Mouse (Mus musculus) lung, postnatal 0 days (tissue): ENCODE data around the gene Efcab11. TPM values are rescaled to one million over a fixed set of nuclear protein-coding genes. Genes with fewer than 3 reads are reported as not detected.

Experiments
- ATAC-seq: fragments of 200-750 bp; cut with Nextera tagmentation; 2 replicates; pipeline ENCODE4 v1.8.0; 2017; ENCODE audit warnings: moderate library complexity
- DNase-seq: peaks from one replicate; pipeline ENCODE4 v3.0.0-alpha.2; 2016; ENCODE audit warnings: low spot score
- H3K27ac ChIP-seq: fragments of 300-500 bp; sonication (generic); 2 replicates; pipeline ENCODE4 v1.5.1; 2014; ENCODE audit warnings: antibody characterized with exemption, mild to moderate bottlenecking, low read length, mixed read lengths
- H3K27me3 ChIP-seq: fragments of 300-500 bp; sonication (generic); replicated peaks from 2 replicates; pipeline ENCODE4 v1.6.1; 2014; ENCODE audit warnings: low read length, mixed read lengths; ENCODE audit not compliant: insufficient read depth
- H3K36me3 ChIP-seq: fragments of 300-500 bp; sonication (generic); 2 replicates; pipeline ENCODE4 v1.6.1; 2014; ENCODE audit warnings: low read length, mixed read lengths; ENCODE audit not compliant: insufficient read depth
- H3K4me1 ChIP-seq: fragments of 300-500 bp; sonication (generic); 2 replicates; pipeline ENCODE4 v1.6.1; 2014; ENCODE audit warnings: antibody characterized with exemption, low read depth, low read length, mixed read lengths; ENCODE audit not compliant: insufficient read depth
- H3K4me2 ChIP-seq: fragments of 300-500 bp; sonication (generic); replicated peaks from 2 replicates; pipeline ENCODE4 v1.6.1; 2014; ENCODE audit warnings: low read depth, mild to moderate bottlenecking, low read length, moderate library complexity, mixed read lengths
- H3K4me3 ChIP-seq: fragments of 300-500 bp; sonication (generic); 2 replicates; pipeline ENCODE4 v1.5.1; 2014; ENCODE audit warnings: low read depth, low read length
- H3K9ac ChIP-seq: fragments of 300-500 bp; sonication (generic); replicated peaks from 2 replicates; pipeline ENCODE4 v1.6.1; 2014; ENCODE audit warnings: low read depth, mild to moderate bottlenecking
- H3K9me3 ChIP-seq: fragments of 300-500 bp; sonication (generic); 2 replicates; pipeline ENCODE4 v1.6.1; 2016; ENCODE audit warnings: low read length, mixed read lengths
- CTCF ChIP-seq: IDR thresholded peaks from 2 replicates; pipeline ENCODE4 v1.5.1; 2016; ENCODE audit warnings: antibody characterized with exemption, mild to moderate bottlenecking
- EP300 ChIP-seq: IDR thresholded peaks from 2 replicates; pipeline ENCODE4 v1.6.1; 2016; ENCODE audit warnings: antibody characterized with exemption, mild to moderate bottlenecking, control low read depth
- WGBS: fragments of 180-500 bp; shearing (Covaris S2); extraction: QIAGEN DNeasy Blood & Tissue Kit; methylation state at CpG from one replicate; pipeline ENCODE4 v1.1.7; 2014; 5-methylcytosine and 5-hydroxymethylcytosine counted together
- polyA plus RNA-seq: library from polyadenylated mRNA; unstranded; fragments of >200 nt; fragmentation: Nextera tagmentation; extraction: Ambion mirVana; gene quantifications from 2 replicates; pipeline ENCODE4 v1.2.1, GENCODE M21; 2015

Gene Efcab11
- polyA plus RNA-seq, 1 experiment from 2014 or later: 2.2 TPM

GRCm38 (mm10) chr12:99883000-99883712 is 1.1 kb downstream of the Efcab11 start:
- Histone ChIP-seq H3K9me3 (no peaks in the 10 kb centered on the region), H3K27me3 (no peaks in the 10 kb centered on the region), H3K36me3 (no peaks in the 10 kb centered on the region), H3K4me2 (peak overlapping the region; percentile 91), H3K4me3 (peak overlapping the region; percentile 73), H3K9ac (no peak overlapping the region), H3K27ac (peak overlapping the region; percentile 74; the same call in 1 of the 2 replicates), H3K4me1 (no peaks in the 10 kb centered on the region; the same call in 1 of the 2 replicates)
- peak; percentile 93 for ATAC-seq
- peak; percentile 98 for DNase-seq
- TF ChIP-seq EP300 (no peak), CTCF (no peak)
- under 1% methylated on average over 38 of the region's 38 CpGs for WGBS

- no peak for ATAC-seq
- Histone ChIP-seq H3K27me3 (no peaks in the 10 kb centered on the region), H3K27ac (no peak overlapping the region), H3K36me3 (no peaks in the 10 kb centered on the region), H3K4me3 (no peak overlapping the region), H3K4me1 (no peaks in the 10 kb centered on the region), H3K4me2 (no peak overlapping the region), H3K9ac (no peak overlapping the region), H3K9me3 (no peaks in the 10 kb centered on the region)
- TF ChIP-seq EP300 (no peak), CTCF (no peak)
- peak; percentile 15 for DNase-seq
- WGBS: 78% methylated on average over 6 of the region's 6 CpGs
Observed at GRCm38 (mm10) chr12:99874609-99875008, 9.6 kb downstream of the Efcab11 start.

- ATAC-seq: no peak
- H3K4me2 ChIP-seq: no peak overlapping the region
- 60% methylated on average over 3 of the region's 3 CpGs for WGBS
- no peak for DNase-seq
- H3K27ac ChIP-seq: no peak overlapping the region
- H3K9me3 ChIP-seq: no peaks in the 10 kb centered on the region
- no peaks in the 10 kb centered on the region for H3K27me3 ChIP-seq
- TF ChIP-seq CTCF (no peak), EP300 (no peak)
- H3K9ac ChIP-seq: no peak overlapping the region
- no peaks in the 10 kb centered on the region for H3K36me3 ChIP-seq
- H3K4me1 ChIP-seq: no peaks in the 10 kb centered on the region
- no peak overlapping the region for H3K4me3 ChIP-seq
Observed at GRCm38 (mm10) chr12:99873443-99873842, 10.8 kb downstream of the Efcab11 start.

- WGBS: 79% methylated on average over 1 of the region's 1 CpGs
- H3K27ac ChIP-seq: no peak overlapping the region
Observed at GRCm38 (mm10) chr12:99868821-99869220, 15.4 kb downstream of the Efcab11 start.

GRCm38 (mm10) chr12:99864613-99865012 is 19.6 kb downstream of the Efcab11 start:
- Histone ChIP-seq H3K4me3 (no peak overlapping the region), H3K9ac (no peak overlapping the region), H3K27ac (no peak overlapping the region), H3K4me1 (no peaks in the 10 kb centered on the region), H3K4me2 (no peak overlapping the region), H3K27me3 (no peaks in the 10 kb centered on the region), H3K36me3 (no peaks in the 10 kb centered on the region), H3K9me3 (no peaks in the 10 kb centered on the region)
- no peak for ATAC-seq
- DNase-seq: no peak
- no peak for TF ChIP-seq EP300
- TF ChIP-seq CTCF: no peak

More at GRCm38 (mm10) chr12:99868821-99869220, 15.4 kb downstream of the Efcab11 start:
- Histone ChIP-seq H3K4me3 (no peak overlapping the region), H3K4me2 (no peak overlapping the region), H3K36me3 (no peaks in the 10 kb centered on the region), H3K27me3 (no peaks in the 10 kb centered on the region), H3K4me1 (no peaks in the 10 kb centered on the region), H3K9ac (no peak overlapping the region), H3K9me3 (no peaks in the 10 kb centered on the region)
- TF ChIP-seq CTCF: no peak
- TF ChIP-seq EP300: no peak
- DNase-seq: no peak
- no peak for ATAC-seq

GRCm38 (mm10) chr12:99860981-99861380 is 23.3 kb downstream of the Efcab11 start:
- no peak overlapping the region for H3K27ac ChIP-seq
- WGBS: 81% methylated on average over 4 of the region's 4 CpGs
- ATAC-seq (no peak), DNase-seq (peak; percentile 43)
- H3K4me1 ChIP-seq: no peaks in the 10 kb centered on the region
- no peaks in the 10 kb centered on the region for H3K36me3 ChIP-seq
- H3K27me3 ChIP-seq: no peaks in the 10 kb centered on the region
- TF ChIP-seq CTCF (peak; percentile 50), EP300 (no peak)
- H3K4me3 ChIP-seq: no peak overlapping the region
- H3K9me3 ChIP-seq: no peaks in the 10 kb centered on the region
- no peak overlapping the region for H3K9ac ChIP-seq
- H3K4me2 ChIP-seq: no peak overlapping the region
